Mouse (Mus musculus) c-Kit-positive CD71-positive TER-119-negative erythroid progenitor cells, embryonic 14.5 days (primary cell): ENCODE measurements around the gene Klra4.
"Not testable (repeated sequence)": the region's sequence is repeated elsewhere in the genome, so short reads cannot be mapped to it uniquely, and the experiment has no call there.

Experiments
- DNase-seq: peaks from one replicate; pipeline ENCODE4 v3.0.0-alpha.2; 2013; ENCODE audit warnings: low read depth

Klra4 gene

DNA sequence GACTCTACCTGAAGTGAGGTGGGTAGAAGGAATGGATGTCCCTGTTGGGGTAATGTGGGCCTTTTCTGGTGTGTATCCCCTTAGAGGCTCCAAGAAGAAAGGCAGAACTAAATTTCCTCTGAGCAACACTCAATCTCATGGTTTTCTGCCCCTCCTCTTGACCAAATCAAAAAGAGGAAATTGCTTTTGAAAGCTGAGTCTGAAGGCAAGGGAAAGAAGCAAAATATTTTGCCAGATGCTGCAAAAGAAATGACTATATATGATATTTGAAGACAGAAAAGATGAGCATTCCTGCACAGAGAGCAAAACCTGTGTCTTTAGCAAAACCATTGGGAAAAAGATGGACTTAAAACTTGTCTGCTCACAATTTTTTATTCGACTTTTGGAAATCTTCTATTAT, at the start of gene Klra4:
Gene Klra4 (minus strand): TSS at position 101 of the 400 bp plus-strand sequence.
- not testable (repeated sequence) for DNase-seq

- no peak for DNase-seq
Observed at GRCm38 (mm10) chr6:130110485-130110884, 43.4 kb upstream of the Klra4 start.

DNA sequence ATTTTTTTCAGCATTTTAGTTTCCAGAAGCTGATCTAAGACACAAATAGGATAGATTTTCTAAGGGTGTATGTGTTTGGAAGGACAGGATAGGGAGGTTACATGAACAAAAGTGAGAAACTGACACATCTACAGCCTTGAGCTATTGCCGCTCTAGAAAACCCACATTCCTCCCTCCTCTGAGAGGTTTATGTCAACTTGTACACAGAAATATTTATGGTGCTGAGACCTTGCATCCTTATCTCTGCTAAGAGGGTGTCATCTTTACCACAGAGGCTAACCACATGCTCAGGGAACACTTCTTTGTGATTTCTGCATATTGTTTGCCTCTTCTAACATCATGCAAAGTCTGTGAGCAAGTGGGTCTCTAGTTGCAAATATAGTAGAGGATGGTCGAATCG, 35.7 kb upstream of the Klra4 start:
- not testable (repeated sequence) for DNase-seq

DNA sequence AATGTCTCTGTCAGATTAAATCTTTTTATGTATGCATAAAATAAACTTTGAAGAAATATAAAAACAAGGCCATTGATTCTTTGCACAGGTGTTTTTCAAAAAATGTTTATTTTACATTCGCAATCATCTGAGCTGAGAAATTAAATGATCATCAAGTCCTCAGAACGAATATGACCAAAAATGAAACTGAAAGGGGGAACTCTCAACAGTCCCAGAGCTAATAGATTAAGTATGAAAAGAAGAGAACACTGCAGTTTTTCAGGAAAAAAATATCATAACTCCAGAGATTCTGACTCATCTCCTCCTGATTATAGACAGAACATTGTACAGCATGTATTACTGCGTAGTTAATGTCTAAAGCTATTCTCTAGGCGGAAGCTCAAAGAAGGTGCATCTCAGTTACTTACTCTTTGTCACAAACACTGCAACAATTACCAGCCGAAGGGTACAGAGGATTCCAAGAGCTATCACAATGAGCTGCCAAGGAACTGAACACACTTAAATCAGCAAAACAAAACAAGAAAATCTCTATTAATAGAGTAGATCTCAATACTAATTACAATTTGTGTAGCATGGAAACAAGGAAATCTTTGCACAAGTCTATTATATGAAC, 25.4 kb upstream of the Klra4 start:
- no peak for DNase-seq

DNA sequence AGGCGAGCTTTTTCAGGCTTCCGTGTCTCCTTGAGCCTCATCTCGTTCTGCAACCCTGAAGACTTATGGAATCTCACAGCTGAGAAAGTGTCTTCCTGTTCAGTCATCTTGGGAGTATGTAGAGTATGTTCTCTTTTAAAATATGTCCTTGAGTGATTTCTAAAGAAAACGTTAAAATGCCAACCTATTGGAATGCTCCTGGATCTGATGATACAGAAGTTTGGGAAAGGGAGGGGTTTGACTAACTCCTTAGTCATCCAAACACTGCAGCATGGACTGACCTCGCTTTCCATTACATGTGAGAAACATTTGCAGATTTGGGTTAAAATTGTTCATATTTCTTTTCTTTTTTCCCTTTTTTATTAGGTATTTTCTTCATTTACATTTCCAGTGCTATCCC, 1.9 kb downstream of the Klra4 start:
- no peak for DNase-seq

DNA sequence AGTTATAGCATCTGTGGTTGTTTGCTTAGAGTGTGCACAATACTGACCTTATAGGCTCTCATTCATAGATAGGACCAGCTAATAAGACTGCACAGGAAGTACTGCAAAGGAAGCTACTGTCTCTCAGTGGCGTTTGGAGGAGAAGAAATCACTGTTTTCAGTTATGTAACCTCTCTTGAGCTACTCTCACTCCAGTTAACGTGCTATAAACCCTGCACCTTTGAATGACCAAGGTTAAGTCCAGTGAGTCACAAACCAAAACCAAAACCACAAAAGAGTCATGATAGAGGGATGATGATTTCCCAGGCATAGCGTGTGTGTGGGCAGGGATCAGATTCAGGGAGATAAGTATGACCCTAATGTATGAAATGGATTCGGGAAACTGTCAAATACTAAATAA, 31.9 kb downstream of the Klra4 start:
- not testable (repeated sequence) for DNase-seq

GRCm38 (mm10) chr6:130031493-130032089, 35.5 kb downstream of the Klra4 start:
- not testable (repeated sequence) for DNase-seq

DNA sequence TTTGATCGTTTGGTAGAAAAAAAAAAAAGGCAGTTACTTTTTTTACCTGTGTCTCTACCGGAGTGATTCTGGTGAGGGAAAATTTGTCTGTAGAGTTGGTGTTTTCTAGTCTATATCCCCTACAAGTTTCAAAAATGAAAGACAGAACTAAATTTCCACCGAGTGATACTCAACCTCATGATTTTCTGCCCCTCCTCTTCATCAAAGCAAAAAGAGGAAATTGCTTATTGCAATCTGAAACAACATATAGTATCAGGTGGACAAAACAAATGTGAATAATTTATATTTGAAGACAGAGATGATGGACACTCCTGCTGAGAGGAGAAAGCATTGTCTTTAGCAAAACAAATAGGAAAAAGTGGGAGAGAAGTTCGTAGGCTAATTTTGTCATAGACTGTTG, 40.2 kb downstream of the Klra4 start, which contains the start of gene Klra6:
Gene Klra6 (minus strand): TSS at position 101 of the 400 bp plus-strand sequence.
- DNase-seq = no peak
